Mouse (Mus musculus): Measurements from ENCODE around the gene Tbcel. TPM values are rescaled to one million over a fixed set of nuclear protein-coding genes. Genes with fewer than 3 reads are reported as not detected.

Tbcel gene
- polyA plus RNA-seq, 1 experiment: 7.1 TPM

- no peak for TF ChIP-seq GATA1 (IDR thresholded peaks at IDR 0.05; ENCODE audit: low read length)
Observed at GRCm38 (mm10) chr9:42428060-42428924, 79.3 kb downstream of the Tbcel start.

GRCm38 (mm10) chr9:42426661-42427358 lies 80.8 kb downstream of the Tbcel start:
- TF ChIP-seq GATA1 (IDR thresholded peaks at IDR 0.05; ENCODE audit: low read length): no peak

GRCm38 (mm10) chr9:42423649-42424048 lies 84.0 kb downstream of the Tbcel start:
- TF ChIP-seq GATA1 (IDR thresholded peaks at IDR 0.05; ENCODE audit: low read length): no peak

- TF ChIP-seq GATA1 (IDR thresholded peaks at IDR 0.05; ENCODE audit: low read length): no peak
Observed at GRCm38 (mm10) chr9:42419687-42420086, 87.9 kb downstream of the Tbcel start.

GRCm38 (mm10) chr9:42418786-42419185 lies 88.8 kb downstream of the Tbcel start:
- TF ChIP-seq GATA1 (IDR thresholded peaks at IDR 0.05; ENCODE audit: low read length): no peak

DNA sequence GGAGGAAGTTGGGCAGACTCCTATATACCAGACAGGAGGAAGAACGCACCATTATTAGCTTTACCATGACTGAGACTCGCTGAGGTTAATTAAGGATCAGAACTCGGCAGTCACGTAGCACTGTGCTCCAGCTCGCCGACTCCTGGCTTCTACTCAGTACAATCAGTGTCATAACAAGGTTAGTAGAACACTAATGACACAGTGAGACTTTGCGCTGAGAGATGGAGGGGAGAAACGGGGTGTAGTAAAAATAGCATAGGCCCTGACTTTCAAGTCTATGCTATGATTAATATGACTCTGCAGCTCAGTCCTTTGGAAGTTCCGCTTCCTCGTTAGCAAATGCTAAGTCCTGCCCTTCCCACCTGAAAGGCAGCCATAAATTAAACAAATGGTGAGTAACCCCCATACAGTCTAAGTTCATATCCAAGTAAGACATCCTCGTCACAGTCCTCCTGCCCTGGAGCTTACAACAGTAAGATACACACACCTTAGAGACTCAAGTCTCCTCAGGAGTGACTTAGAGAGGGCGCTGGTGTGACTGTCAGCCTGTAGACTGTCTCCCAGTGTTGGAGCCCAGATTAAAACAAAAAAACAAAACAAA lies 90.2 kb downstream of the Tbcel start:
- no peak for TF ChIP-seq GATA1 (IDR thresholded peaks at IDR 0.05; ENCODE audit: low read length)

DNA sequence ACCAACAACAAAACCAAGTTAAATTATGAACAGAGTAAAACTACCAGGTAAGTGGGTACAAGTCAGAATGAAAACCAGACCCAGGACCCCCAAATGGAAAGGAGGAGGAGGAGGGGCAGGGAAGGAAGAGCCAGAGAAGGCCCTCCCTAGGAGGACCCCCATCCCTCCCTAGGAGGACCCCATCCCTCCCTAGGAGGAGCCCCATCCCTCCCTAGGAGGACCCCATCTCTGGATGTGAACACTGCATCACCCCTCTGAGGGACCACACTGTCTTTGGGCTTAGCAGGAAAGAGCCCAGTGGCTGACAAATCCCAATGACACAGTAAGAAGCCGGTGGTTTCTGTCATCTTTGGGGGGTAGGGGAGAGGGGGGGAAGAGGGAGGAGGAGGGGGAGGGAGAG lies 92.4 kb downstream of the Tbcel start:
- no peak for TF ChIP-seq GATA1 (IDR thresholded peaks at IDR 0.05; ENCODE audit: low read length)

DNA sequence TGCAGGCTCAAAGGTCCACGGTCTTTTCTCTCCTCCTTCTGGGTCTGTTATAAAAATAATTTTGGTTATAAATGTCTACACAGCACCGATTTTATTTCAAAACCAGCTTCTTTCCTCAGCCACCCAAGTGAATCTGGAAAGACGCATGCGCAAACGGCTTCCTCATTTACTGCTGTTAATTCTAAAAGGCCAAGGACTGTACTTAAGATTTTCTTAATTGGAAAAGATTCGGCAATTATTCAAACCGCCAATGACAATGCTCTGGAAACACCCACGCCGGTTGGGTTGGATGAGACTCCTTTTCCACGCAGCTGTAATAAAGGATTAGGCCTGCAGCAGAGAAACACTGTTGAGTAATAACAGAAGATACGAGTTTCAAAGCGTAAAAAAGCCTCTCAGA lies 94.3 kb downstream of the Tbcel start:
- no peak for TF ChIP-seq GATA1 (IDR thresholded peaks at IDR 0.05; ENCODE audit: low read length)

- TF ChIP-seq GATA1 (IDR thresholded peaks at IDR 0.05; ENCODE audit: low read length): no peak
Observed at GRCm38 (mm10) chr9:42411296-42411695, 96.3 kb downstream of the Tbcel start.

GRCm38 (mm10) chr9:42405736-42406135 lies 101.9 kb downstream of the Tbcel start:
- TF ChIP-seq GATA1 (IDR thresholded peaks at IDR 0.05; ENCODE audit: low read length): no peak

- no peak for TF ChIP-seq GATA1 (IDR thresholded peaks at IDR 0.05; ENCODE audit: low read length)
Observed at GRCm38 (mm10) chr9:42401486-42401885, 106.1 kb downstream of the Tbcel start.

- no peak for TF ChIP-seq GATA1 (IDR thresholded peaks at IDR 0.05; ENCODE audit: low read length)
Observed at GRCm38 (mm10) chr9:42399829-42400228, 107.8 kb downstream of the Tbcel start, which contains the start of gene Tecta. Gene Tecta, minus strand, starts transcription at chr9:42399929.

- no peak for TF ChIP-seq GATA1 (IDR thresholded peaks at IDR 0.05; ENCODE audit: low read length)
Observed at GRCm38 (mm10) chr9:42396141-42396540, 111.5 kb downstream of the Tbcel start.

DNA sequence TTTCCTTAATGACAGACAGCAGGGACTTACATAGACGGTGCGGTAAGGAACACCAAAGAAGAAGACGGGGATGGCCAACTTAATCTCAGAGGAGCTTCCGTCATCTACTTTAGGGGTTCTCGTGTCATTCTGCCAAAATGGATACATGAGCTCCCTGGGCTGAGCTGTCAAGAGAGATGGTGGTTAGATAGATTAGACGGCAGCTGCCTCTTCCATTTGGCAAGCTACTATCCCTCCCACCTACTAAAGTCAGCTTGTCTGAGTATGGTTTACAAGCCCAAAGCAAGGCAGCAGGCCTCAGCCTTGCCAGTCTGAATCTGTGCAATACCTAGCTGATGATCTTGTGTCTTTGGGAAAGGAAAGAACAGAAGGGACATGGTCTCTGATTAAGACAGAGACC lies 112.7 kb downstream of the Tbcel start:
- no peak for TF ChIP-seq GATA1 (IDR thresholded peaks at IDR 0.05; ENCODE audit: low read length)

GRCm38 (mm10) chr9:42394321-42394720 lies 113.3 kb downstream of the Tbcel start:
- TF ChIP-seq GATA1 (IDR thresholded peaks at IDR 0.05; ENCODE audit: low read length): no peak

- TF ChIP-seq GATA1 (IDR thresholded peaks at IDR 0.05; ENCODE audit: low read length): no peak
Observed at GRCm38 (mm10) chr9:42392927-42393326, 114.7 kb downstream of the Tbcel start.
